Mouse (Mus musculus) neutrophil, adult 5-6 weeks (primary cell): Measurements from ENCODE around the gene Birc6. TPM values are rescaled to one million over a fixed set of nuclear protein-coding genes. Genes with fewer than 3 reads are reported as not detected.

Experiments used
- ATAC-seq: fragments of 151-379, 151-347 bp; 2 replicates; pipeline ENCODE4 v1.8.0; 2017; ENCODE audit warnings: mild to moderate bottlenecking, moderate TSS enrichment; ENCODE audit not compliant: insufficient number of reproducible peaks, poor library complexity, low FRiP score, severe bottlenecking; ENCODE audit errors: extremely low read depth
- total RNA-seq: library from RNA; stranded (forward); fragments of 200-1000 nt; gene quantifications from 2 replicates; pipeline ENCODE4 v1.2.3, GENCODE M21; 2017

The Birc6 gene
- 231 and 241 TPM in 2 replicates for total RNA-seq

DNA sequence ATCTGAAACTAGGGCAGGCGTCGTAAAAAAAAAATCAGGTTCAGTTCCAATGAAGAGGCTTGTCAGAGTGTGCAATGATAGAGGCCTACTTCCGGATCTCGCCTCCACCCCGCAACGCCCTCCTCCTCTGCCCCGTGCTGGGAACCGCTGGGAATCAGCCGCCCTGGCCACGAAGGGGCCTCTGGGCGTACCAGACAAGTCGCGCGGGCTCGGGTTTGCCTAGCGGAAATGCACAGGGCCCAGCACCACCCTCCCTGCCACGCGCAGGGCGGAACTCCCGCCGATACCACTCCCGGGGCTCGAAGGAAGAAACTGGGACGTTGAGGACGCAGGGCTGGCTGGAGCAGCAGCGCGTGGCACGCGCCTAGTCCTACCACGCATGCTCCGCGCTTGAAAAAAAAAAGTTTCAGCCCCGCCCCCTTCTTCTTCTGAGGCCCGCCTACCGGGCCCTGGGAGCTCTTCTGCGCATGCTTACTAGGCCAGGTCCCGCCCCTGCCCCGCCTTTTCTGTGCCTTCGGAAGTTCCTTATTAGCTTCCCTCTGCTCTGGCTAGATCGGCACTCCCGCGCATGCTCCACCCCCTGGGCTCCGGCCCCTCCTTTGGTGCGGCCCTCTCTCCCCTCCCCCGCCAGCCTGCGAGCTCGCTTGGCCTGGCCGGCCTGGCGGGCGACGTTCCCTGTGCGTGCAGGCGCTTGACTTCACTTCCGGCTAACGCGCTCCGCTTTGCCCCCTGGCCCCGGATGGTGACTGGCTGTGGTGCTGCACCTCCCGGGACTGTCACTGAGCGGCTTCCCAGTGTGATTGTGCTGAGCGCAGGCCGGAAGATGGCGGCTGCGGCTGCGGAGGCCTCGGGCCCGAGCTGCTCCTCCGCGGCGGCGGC, at the start of gene Birc6:
Birc6 (plus strand) TSS at position 567 of the 879 bp plus-strand sequence.
- peak; percentile 92 for ATAC-seq

DNA sequence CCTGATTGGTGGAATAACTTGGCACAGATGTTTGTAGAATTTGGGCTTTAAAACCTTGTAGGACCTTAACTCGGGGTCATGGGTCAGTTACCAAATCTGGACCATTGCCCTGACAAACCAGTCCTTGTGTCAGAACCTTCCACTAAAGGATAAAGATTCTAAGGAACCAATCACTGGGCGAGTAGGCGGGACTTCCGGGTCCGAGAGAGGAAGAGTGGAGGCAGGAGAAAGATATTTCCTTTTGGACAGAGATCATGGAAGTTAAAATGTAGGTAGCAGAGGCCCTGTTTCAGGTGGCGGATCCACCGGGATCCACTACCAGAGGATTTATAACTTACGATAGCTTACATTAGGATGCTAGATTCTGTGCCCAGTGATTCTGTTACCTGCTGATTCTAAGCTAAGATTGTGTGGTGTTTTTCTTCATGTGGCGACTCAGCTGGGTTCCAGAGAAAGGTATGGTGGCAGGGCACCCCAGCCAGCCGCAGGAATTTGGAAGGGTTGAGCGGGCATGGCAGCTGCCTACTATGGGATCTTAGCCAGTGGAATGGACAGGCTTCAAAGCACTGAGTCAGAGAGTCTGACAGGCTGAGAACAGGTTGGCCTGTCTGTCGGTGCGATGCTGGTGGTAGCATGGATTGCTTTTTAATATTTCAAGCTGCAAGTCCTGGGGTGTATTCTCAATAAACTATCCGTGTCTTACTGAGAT, 47.6 kb upstream of the Birc6 start:
- ATAC-seq: no peak

DNA sequence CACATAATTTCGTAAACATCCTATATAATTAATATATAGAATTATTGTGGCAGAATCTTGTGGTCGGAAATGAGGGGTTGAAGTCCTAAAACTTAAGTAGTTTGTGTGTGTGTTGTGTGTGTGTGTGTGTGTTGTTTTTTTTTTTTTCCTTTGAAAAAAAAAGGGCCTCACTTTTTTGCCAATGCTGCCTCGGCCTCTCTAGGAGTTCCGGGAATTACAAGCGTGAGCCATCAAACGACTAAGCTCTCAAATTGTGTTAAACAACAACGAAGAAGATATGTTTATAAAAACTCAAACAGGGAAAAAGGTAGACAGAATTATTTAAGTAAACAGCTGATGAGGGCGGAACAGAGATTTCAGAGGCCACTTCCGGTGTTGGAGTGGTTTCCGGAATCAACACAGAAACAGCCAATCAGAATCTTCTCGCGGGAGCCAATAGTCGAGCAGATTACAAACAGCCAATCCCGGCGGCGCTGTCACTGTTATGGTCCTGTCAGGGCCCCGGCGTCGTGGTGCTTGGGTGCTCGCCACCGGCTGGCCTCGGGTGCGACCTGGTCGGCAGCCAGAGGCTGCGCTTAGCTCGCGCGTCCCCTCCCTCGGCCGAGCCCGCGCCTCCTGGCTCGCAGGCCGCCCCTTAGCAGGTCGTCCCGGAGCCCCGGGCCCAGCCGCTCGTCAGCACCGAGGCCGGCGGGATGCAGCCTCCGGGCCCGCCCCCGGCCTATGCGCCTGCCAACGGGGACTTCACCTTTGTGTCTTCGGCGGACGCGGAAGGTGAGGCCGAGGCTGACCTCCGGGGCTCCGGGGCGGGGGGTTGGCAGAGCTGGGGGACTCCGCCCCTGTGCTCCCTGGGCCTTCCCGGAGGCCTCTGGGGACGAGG, 38.8 kb upstream of the Birc6 start, which contains the start of gene Yipf4:
Yipf4 (plus strand) TSS at position 470 of the 877 bp plus-strand sequence.
- peak; percentile 100 for ATAC-seq

DNA sequence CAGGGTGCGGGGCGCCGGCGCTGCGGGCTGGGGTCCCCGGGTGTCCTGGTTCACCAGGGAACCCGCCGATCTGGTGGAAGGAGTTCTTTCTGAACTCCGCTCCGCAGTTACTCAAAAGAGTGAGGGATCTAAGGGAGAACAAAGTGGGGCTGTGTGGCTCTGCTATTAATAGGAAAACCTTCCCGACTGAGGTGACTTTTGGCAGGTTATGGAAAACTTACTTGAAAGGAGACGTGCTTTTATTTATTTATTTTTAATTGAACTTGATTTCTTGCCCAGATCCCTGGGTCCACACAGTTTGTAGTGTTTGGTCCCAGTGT, 38.2 kb upstream of the Birc6 start:
- no peak for ATAC-seq

DNA sequence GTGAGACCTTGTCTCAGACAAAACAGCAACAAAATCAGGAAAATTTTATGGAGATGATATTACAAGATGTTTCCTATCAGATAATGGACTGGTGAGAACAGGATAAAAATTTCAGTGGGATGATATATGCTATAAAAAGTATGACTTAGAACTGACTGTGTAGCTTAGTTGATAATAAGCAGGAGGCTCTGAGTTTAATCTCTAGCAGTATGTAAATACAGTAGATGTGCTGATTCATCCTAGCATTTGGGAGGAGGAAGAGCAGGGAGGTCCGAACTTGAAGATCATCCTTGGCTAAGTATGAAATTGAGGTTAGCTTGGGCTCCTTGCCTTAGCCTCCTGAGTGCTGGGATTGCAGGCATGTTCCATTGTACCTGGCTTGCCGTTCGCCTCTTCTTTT, 36.5 kb upstream of the Birc6 start:
- no peak for ATAC-seq

DNA sequence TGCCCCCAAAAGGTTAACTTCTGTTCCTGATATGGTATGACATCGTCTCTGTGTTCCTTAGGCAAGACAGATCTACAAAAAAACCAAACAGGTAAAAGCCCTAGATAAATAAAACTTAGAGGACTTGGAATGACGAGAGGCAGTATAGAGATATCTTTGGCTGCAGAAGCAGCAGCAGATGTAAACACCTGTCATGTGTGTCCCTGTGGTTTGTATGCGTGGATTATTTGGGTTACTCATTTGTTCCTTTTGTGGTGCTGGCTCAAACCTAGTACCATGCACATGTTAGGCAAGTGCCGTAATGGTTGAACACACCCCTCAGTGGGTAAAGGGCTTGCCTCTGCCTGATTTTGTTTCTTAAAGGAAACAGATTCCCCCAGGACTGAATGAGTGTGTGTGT, 27.9 kb upstream of the Birc6 start:
- ATAC-seq: no peak

DNA sequence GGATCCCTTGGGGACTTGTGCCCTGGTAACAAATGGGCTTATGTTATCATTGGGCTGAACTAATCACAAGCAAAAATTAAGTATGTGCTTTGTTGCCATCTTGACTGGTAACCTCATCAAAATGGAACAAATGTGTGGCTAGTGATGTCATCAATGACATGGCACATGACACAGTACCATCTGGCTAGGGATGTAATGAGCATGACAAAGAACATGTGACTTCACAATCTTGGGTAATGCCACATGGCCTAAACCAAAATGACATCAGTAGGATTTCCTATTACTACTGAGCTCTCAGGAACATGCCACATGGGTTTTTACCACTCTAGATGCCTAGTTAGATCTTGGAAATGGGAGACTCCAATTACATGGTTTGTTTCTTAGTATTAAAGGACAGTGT, 27.0 kb upstream of the Birc6 start:
- 0 out of 2 replicates have a peak, but pooled peaks have one; percentile 13 for ATAC-seq

DNA sequence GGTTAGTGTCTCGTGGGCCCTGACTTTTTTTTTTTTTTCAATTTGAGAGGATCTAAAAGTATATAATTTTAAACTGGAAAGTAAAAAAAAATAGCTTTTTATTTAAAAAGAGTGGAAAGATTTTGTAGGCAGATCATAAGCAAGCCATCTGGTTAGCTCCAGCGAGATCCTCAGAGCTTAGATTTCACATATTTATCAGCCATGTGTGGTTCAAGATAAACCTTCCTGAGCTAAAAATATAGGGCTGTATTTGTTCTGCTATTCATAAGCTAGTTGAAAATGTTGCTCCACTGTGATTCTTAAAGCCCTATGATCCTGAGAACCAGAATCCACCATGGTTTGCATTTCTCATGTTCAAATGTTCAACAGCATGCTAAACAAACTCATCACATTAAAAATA, 20.2 kb upstream of the Birc6 start:
- no peak for ATAC-seq

DNA sequence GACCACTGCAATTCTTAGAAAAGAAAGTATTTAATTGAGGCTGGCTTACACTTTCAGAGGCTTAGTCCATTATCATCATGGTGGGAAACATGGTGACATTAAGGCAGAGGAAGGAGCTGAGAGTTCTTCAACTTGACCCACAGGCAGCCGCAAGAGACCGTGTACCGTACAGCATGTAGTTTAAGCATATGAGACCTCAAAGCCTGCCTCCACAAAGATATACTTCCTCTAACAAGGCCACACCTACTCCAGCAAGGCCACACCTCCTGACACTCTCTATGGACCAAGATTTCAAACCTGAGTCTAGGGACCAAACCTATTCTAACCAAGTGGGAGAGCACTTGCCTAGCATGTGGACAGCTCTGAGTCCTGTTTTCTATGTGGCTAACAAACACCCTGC, 19.5 kb upstream of the Birc6 start:
- 0 out of 2 replicates have a peak, but pooled peaks have one; percentile 19 for ATAC-seq

DNA sequence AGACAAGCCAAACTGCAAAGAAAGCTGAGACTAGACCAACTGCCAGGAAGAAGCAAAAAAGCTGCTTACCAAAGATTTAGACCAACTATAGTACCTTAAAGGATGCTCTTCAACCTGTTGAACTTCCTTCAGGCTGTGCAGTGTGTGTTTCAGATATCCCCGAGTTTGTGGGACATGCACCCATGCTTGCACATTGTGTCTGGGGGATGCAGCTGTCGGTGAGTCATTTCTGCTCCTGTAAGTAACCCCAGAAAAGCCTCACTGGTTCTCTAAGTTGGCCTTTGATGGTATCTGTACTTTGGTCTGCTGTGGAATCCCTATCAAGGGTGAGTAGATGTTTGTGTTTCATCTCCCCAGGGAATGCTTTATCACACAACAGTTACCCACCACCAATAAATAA, 15.8 kb upstream of the Birc6 start:
- ATAC-seq: no peak

DNA sequence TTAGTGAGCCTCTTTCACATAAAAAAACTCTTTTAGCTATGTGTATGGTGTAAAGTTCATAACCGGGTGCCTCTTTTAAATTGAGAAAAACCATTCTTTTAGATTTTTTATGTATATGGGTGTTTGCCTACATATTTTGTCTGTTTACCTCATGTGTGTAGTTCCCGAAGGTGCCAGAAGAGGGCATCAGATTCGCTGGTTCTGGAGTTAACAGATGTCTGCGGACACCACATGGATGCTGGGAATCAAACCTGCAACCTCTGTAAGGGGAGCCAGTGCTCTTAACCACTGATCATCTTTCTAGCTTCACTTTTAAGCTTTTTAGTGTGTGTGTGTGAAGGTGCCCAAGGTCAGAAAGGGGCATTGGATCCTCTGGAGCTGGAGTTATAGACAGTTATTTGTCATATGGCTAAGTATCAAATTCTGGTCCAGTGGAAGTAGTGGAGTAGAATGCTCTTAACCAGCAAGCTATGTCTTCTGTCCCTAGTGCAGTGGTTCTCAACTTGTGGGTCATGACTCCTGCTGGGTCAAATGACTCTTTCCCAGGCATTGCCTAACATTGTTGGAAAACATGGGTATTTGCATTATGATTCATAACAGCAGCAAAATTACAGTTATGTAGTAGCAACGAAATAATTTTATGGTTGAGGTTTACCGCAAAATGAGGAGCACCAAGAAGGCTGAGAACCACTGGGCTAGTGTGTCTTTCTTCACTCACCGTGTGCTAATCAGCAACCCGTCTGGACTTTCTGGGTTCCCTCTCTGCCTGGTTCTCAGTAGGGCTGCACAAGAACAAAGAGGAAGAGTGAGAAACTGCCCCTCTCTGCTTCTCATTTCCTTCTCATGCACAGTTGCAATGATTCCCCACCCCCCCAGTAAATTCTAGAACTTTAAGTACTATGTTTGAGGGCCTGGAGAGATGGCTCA, 5.0 kb upstream of the Birc6 start:
- no peak for ATAC-seq

DNA sequence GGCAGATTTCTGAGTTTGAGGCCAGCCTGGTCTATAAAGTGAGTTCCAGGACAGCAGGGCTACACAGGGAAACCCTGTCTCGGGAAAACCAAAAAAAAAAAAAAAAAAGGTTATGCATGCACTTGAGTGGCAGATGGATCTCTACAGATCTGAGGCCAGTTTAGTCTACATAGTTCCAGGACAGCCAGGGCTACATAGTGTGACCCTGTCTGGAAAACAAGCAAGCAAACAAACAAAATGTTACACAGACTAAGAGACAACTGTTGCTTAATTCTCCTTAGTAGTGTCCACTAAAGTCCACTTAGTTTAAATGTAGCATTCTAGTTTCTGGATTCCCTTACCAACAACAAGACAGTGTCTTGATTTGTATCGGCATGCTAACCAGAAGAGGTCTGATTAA, 2.0 kb upstream of the Birc6 start:
- no peak for ATAC-seq

DNA sequence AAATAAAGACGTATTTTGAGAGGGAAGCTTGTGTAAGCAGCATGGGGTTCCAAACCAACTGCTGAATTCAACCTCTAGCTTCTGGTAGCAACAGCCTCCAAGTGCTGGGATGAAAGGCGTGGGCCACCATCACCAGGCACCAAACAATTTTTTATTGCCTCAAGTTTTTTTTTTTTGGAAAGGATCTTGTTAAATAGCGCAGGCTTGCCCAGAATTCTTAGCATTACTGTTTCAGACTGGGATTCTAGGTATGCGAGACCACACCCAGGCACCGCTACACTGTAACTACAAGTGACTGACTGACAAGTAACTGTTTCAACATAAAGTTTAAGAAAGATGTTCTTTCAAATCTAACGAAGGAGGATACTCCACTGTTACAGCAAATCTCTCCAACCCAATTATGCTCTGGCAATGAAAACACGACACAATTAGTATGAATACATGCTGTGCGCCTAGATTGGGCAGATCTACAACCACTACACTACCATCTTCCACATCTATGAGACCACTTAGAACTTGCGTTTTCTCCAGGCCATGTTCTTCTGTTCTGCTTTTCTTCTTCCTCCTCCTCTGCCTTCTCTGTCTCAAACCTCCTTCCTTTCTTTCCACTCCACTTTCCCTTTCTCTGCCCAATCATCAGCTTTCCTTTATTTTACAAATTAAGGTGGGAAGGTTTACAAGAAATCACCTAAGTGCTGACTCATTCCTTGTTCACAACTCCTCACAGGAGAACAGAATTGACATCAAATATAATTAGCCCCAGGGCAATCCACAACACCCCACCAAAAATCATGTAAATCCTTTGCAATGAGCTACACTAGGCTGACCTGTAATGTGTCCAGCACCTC, 1.1 kb upstream of the Birc6 start:
- no peak for ATAC-seq

DNA sequence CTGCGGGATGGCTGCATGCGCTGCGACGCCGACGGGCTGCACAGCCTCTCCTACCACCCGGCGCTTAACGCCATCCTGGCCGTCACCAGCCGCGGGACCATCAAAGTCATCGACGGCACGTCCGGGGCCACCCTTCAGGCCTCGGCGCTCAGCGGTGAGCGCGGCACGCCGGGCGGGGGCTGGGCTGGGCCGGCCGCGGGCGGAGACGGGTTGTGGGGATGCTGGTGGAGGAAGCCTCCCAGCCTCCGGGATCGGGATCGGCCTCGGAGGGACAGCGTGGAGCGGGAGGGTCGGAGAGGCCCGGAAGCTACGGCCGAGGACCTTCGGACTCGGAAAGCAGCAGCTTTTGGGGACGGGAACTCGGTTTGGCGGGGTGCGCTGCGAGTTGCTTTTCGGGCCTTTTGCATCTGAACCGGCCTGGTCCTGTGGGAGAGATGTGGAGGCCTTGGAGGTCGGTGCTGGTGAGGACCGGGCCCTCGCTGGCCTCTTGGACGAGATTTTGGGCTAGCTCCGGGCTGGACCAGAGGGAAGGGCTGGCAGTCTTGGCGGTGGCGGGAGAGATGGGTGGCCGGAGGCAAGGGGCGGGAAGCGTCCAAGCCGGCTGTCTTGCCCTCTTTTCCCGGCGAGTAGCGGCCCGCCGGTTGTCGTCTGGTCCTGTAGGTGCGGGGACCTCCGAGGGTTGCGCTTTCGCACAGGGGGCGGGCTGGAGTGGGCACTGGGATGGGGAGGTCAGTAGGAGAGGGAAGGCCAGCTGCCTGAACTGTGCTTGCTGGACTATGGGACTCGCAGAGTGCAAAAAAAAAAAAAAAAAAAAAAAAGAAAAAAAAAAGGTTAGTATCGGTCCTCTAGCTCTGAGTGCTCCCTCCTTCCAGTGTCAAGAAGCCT, 795 bp downstream of the Birc6 start:
- no peak for ATAC-seq

DNA sequence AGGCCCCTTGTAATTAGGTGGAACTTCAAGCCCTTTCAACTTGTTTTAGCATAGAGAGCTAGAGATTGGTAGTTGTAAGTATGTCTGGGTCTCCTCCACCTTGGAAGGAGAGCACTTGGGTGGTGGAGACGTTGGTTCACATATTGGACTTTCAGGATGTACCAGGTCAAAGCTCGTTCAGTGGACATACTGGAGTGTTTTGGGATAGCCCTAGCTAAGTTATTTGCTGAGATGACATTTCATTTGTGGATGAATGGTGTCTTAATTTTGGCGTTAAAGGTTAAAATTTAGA, 1.4 kb downstream of the Birc6 start:
- no peak for ATAC-seq

DNA sequence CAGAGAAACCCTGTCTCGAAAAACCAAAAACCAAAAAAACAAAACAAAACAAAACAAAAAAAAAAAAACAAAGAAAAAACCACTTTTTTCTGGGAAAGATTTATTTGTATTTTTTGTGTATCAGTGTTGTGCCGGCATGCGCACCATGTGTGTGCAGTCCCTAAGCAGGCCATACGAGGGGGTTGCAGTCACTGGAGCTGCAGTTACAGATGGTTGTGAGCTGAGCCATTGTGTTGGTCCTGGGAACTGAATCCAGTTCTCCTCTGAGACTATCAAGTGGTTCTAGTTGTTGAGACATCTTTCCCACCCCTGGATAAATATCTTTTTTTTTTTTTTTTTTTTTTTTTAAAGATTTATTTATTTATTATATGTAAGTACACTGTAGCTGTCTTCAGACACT, 6.9 kb downstream of the Birc6 start:
- ATAC-seq: no peak

DNA sequence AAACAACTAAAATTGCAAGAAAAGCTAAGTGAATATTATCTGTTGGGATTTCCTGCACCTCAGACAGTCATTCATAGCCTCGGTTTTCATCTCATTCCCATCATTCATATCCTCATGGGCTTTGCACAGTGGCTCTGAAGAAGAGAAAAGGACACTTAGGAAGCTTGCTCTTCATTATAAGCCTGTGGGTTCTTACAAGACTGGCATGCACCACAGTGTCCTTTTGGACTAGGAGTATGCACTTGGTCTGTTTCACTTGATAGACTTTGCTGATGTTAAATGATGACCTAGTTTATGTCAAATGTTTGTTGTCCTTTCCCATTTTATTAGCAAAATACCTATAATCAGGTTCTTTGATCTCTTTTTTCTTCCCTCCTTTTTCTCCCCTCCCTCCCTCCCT, 9.4 kb downstream of the Birc6 start:
- ATAC-seq: no peak
